Mouse (Mus musculus) left cerebral cortex, postnatal 10 days (tissue): Measurements from ENCODE around the gene Arhgap35. TPM values are rescaled to one million over a fixed set of nuclear protein-coding genes. Genes with fewer than 3 reads are reported as not detected.

Experiments used
- DNase-seq, 2 experiments: peaks; one replicate each; pipeline ENCODE4 v3.0.0; 2021 to 2022; ENCODE audit warnings: low spot score in 2 of 2, mixed read lengths in 1 of 2; ENCODE audit errors: extremely low spot score in 1 of 2
- intact Hi-C: fragments of 180-260 bp; cut with DNase I; formaldehyde crosslinking; loops from one replicate; pipeline ENCODE4 v1.15.1; 2025
- total RNA-seq, 2 experiments: library from RNA; stranded (reverse); gene quantifications; 2 replicates each; pipeline ENCODE4 v1.2.3; 2021

Arhgap35 gene
- total RNA-seq, 2 experiments from 2014 or later = 145 to 147 TPM

DNA sequence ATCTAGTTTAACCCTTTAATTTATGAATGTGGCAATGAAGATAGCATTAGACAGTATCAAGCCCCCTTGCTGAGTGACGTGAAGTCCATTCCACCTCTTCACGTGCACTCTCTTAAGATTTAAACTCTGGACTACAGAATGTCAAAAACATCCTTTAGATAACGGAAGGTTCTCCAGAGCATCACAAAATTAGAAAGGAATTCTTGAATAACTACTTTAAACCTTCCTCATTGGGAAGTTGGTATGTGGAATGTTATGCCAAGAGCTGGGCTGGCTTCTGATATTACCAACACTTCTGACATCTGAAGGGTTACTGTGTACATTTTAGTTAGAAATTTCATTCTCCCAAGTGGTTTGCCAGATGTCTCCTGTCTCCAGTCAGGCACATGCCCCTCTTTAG is 60.6 kb downstream of the Arhgap35 start:
- intact Hi-C loops = no loop called here
- no peak for DNase-seq

DNA sequence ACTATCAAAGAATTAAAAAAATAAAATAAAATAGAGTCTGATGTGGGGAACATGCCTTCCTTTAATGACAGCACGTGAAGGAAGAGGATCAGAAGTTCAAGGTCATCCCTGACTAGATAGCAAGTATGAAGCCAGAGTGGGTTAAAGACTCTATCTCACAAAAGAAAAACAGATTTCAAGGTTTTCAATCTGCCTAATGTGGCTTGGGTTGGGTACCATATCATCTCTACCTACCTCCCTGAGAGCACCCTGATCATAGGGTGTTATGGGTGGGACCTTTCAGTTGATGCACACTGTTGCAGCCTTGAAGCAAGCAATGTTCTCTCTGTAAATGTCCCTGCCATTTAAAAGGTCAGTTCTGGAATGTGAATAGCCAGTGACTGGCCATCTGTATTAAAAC is 63.2 kb downstream of the Arhgap35 start:
- intact Hi-C loops = no loop called here
- no peak for DNase-seq

DNA sequence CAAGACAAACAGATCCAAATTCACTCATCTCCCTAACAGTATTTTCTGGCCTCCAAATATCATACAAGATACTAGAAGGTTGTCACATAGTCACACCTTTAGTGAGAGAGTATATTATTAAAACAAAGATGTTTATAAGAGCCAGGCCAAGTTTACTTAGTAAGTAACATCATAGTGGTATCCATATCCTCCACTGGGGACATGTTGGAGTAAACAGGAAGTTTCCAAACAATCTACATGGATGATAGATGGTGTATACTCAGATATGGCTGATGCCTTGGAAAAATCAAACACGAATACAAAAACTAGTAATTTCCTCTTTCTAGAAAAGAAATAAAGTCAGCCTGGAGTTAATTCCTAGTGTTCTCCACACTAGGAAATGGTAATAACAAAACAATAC is 65.5 kb downstream of the Arhgap35 start:
- no peak for DNase-seq
- intact Hi-C loops = no loop called here

DNA sequence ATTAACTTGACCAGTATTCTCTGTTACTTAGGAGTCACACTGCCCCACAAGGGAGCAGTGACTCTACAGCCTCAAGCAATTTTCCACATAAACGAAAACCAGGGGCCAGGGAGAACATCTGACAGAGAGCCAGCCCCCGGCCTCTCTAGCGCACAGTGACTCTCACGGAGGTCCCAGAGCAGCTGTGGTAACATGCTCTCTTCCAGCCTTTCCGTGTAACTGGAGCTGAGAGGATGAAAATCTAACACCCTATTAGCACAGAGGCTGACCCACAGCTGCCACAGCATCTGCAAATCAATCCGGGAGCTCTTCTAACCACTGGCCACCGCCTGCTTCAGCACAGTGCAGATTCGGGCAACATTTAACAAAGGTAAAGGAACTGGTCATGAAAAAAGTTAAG is 70.0 kb downstream of the Arhgap35 start:
- intact Hi-C loops = no loop called here

DNA sequence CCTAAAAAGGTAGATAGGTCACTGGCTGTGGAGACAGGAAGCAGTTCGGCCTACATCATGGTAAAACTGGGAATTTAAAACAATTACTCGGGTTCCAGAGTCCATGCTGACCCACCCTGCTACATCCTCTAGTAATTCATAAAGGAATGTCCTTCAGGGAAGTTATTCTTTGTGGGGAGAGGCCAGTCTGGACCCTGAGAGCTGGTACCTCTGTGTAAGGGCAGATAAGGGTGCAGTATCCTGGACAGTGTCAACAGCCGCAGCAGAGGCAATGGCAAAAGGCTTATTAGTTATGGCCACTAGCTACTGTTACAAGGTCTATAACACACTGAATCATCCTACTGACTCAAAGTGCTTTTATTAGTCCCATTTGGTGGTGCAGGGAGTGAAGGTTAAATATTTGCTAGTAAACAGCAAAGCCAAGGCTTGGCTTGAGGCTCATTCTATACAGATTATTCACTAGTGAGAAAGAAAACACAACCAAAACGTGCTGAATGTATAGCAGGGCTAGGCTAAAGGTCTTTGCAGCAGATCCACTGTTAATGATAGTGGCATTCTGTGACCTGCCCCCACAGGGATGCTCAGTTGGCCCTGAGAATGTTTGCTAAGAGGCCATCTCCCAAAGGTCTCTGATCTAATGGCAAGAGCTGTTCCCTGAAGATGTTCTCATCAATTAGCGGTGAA is 77.4 kb downstream of the Arhgap35 start:
- intact Hi-C loops = no loop called here
- DNase-seq = no peak

More for the DNA sequence above, 70.0 kb downstream of the Arhgap35 start:
- DNase-seq = no peak

GRCm38 (mm10) chr7:16525995-16526394 is 88.8 kb downstream of the Arhgap35 start:
- intact Hi-C loops = no loop called here
- DNase-seq = no peak

DNA sequence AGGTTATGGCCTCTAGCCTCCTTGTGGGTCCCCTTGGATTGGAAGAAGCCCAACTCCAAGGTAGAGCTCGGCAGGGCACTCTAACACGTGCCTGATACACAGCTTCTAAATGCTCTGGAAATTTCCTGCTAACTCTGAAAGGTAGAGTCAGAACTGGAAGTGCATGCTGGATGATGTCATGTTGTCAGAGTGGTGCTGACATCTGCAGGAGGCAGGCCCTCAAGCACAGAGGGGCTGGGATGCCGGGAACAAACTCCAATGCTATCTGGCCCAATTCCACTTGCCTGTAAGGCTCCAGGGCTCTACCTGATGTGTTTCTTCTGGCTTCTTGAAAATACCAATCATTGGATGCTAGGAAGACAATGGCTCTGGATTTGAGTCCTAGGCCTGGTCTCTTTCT is 89.3 kb downstream of the Arhgap35 start:
- intact Hi-C loops = no loop called here
- DNase-seq = no peak

- intact Hi-C loops = no loop called here
- DNase-seq = no peak
These were observed 90.5 kb downstream of the Arhgap35 start for GRCm38 (mm10) chr7:16524308-16524707.

- intact Hi-C loops = no loop called here
These were observed 95.5 kb downstream of the Arhgap35 start for GRCm38 (mm10) chr7:16519310-16519709.

DNA sequence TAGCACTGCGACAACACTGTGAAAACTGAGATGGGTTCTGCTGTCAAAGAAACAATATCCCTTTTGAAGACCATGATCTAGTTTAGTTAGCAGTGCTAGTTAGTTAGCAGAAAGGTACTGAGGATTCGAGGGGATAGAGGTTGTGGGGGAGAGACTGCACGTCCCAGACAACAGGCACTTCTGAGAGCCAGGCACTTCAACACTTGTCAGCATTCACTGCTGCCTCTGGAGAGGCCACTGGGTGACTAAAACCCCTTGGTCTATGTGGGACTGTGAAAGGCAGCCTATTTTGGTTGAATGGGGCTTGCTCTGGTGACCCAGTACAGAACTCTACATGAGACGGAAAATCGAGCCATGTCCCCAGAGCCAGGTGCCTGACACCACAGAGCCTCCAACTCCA is 97.6 kb downstream of the Arhgap35 start:
- DNase-seq = no peak
- intact Hi-C loops = no loop called here

More at GRCm38 (mm10) chr7:16519310-16519709, 95.5 kb downstream of the Arhgap35 start:
- DNase-seq = no peak

DNA sequence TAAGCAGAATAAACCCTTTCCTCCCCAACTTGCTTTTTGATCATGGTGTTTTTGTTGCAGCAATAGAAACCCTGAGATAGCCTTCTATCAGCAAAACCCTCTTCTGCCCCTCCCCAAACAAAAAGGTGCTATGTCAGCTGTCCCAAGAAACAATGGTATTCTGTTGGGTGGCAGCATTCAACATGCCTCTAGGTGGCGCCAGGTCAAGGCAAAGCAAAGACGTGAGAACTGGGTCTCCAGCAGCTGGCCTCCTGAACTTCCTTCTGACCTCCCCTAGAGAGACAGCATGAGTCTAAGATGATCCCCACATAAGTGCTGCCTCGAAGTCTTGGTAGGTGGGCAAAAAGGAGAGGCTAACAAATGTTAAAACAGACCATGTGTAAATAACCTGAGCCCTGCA is 107.5 kb downstream of the Arhgap35 start:
- intact Hi-C loops = loop anchor here (5.0 kb wide), 1 partner anchor 105 kb away; the partner anchor contains the start of gene Arhgap35
- peak; percentile 40 to 67 for DNase-seq

DNA sequence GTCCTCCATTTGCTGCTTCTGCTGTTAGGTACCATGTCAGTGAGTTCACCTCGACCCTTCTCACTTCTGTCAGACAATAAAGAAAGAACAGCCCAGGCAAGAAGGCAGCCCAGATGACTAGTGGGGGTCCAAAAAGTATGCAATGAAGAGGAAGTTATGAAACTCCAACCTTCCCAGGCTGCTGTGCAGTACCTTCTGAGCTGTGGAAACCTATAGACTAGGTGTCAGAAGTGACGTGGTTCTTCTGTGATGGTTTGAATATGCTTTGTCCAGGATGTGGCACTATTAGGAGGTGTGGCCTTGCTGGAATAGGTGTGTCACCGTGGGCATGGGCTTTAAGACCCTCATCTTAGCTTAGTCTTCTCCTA is 109.6 kb downstream of the Arhgap35 start:
- intact Hi-C loops = loop anchor here (5.0 kb wide), 1 partner anchor 107 kb away; the partner anchor contains the start of gene Arhgap35
- DNase-seq = no peak

GRCm38 (mm10) chr7:16504573-16505225 is 110.1 kb downstream of the Arhgap35 start:
- intact Hi-C loops = loop anchor here (5.0 kb wide), 1 partner anchor 108 kb away; the partner anchor contains the start of gene Arhgap35
- no peak for DNase-seq

- intact Hi-C loops = no loop called here
- DNase-seq = no peak
These were observed 113.2 kb downstream of the Arhgap35 start for GRCm38 (mm10) chr7:16501571-16501970.

GRCm38 (mm10) chr7:16499671-16500104 is 115.1 kb downstream of the Arhgap35 start:
- peak; percentile 47 to 64 for DNase-seq
- intact Hi-C loops = no loop called here

DNA sequence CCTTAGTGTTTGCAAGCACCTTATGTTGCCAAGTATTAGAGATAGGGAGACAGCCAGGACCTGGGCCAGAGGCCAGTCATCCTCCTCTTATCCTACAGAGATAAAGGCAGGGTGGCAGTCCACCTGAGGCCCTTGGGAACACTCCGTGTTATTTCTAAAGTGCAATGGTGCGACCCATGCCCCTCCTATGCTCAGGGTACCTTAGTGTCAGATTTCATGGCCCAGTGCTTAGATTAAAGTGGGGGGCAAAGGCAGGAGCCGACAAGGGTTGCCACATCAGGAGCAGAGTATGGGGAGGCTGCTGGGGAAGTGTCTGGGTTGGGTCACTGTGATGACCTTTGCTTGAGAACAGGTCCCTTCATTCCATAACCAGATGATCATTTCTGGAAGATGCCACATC is 118.5 kb downstream of the Arhgap35 start:
- intact Hi-C loops = no loop called here
- no peak for DNase-seq

DNA sequence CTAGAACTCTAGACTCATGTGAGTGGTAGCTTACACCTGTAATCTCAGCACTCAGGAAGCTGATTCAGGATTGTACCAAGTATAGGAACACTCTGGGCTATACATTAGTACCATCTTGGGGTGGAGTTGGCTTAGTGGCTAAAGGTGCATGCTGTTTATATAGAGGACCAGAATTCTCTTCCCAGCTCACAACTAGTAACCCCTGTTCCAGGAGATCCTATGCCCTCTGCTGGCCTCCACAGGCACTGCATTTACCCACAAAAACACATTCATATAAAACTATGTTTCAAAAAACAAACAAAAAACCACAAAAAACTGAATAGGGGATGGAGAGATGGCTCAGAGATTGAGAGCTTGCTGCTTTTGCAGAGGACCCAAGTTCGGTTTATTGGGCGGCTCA is 121.4 kb downstream of the Arhgap35 start:
- peak in 1 of 2 experiments; percentile 53 for DNase-seq
- intact Hi-C loops = loop anchor here (5.0 kb wide), 1 partner anchor 124 kb away; no protein-coding TSS in a partner anchor

DNA sequence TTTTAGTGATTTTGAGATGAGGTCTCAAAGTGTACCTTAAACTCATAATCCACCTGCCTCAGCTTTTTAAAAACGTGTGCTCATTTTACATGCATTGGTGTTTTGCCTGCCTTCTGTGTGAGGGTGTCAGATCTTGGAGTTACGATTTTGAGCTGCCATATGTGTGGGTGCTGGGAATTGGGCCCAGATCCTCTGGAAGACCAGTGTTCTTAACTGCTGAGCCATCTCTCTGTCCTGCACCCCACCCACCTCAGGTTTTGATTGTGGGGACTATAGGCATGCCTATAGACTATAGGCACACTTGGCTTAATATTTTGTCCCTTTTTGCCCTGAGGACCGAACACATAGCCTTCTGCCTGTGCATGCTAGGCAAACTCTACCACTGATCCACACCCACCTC is 122.6 kb downstream of the Arhgap35 start:
- intact Hi-C loops = loop anchor here (5.0 kb wide), 1 partner anchor 125 kb away; no protein-coding TSS in a partner anchor
- no peak for DNase-seq

DNA sequence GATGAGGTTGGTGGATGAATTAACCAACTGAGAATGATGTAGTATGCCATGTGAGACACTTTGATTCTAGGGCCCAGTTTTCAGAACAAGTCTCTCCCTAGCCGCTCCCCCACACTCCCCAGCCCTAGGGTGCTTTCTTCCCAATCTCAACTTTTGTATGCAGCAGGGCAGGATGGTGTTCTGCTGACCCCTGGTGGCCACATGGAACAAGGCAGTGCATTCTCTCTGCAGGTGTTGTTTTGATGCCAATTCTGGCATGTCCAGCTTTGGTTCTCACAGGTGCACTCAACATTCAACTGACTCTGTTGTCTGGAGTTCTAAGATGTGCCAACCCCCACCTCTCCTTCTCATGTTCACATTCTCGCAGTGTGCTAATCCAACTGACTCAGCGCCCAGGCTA is 123.0 kb downstream of the Arhgap35 start:
- DNase-seq = peak; percentile 44 to 66
- intact Hi-C loops = loop anchor here (5.0 kb wide), 1 partner anchor 126 kb away; no protein-coding TSS in a partner anchor

GRCm38 (mm10) chr7:16489948-16490347 is 124.8 kb downstream of the Arhgap35 start:
- peak in 1 of 2 experiments; percentile 30 for DNase-seq

More at GRCm38 (mm10) chr7:16489948-16490347, 124.8 kb downstream of the Arhgap35 start:
- intact Hi-C loops = loop anchor here (5.0 kb wide), 1 partner anchor 127 kb away; no protein-coding TSS in a partner anchor
